Mouse (Mus musculus): ENCODE data around the gene Ankrd36.

- no peak for TF ChIP-seq CTCF (IDR thresholded peaks at IDR 0.05; ENCODE audit: low read depth)
- TF ChIP-seq EP300 (optimal IDR thresholded peaks at IDR 0.05): no peak
Measured at GRCm38 (mm10) chr11:5718611-5719354, 149.3 kb downstream of the Ankrd36 start.

Data from stomach, postnatal 0 days (tissue).